Mouse (Mus musculus) cerebellum, adult 9-10 months (tissue): ENCODE measurements around the gene Nr6a1.

Experiments used
- DNase-seq: peaks from one replicate; pipeline ENCODE4 v3.0.0; 2022

Gene Nr6a1

DNA sequence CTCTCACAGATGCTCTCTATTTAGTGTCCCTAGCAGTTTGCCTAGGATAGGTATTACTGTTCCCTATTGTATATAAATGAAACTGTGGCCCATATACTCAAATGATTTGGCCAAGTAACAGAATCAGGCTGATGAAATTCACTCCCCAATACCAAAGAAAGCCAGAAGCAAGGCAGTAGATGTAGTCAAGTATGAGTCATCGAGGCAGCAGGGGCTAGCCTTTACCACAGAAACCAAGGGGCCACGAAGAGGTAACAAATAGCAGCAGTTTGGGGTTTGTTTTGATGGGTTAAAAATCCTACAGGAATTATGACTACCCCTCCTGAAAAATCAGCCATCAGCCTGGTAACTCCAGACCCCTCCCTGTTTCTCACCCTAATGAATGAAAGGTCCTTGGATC lies 147.5 kb downstream of the Nr6a1 start:
- DNase-seq: no peak

DNA sequence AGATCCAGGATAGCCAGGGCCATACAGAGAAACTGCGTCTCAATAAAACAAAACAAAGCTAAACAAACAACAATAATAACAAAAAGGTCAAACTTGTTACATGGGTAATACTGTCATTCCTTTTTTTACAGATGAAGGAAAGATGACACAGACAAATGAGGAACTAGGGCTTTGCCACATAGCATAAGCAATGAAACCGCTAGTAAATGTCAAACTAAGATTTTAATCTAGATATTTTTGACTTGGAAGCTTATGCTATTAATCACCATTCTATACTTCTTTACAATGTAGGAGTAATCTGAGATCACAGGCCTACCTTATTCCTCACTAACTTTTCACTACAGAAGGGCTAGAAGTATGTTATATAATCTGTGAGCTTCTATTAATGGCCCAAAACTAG lies 150.2 kb downstream of the Nr6a1 start:
- no peak for DNase-seq

DNA sequence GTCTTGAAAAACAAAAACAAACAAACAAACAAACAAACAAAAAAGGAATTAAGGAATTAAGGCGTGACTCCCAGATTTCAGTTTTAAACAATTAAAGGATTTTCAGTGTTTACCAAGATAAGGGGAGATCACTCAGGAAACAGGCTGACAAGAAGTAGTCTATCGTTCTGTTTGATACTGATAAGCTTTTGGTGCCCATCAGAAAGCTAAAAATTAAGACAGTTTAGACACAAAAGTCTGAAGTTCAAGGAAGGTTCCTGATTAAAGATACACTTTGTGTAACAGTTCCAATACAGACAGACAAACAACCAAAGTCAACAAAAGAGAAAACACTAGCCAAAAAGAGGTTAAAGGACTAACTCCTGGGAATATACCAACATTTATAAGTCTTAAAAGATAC lies 152.6 kb downstream of the Nr6a1 start:
- no peak for DNase-seq

DNA sequence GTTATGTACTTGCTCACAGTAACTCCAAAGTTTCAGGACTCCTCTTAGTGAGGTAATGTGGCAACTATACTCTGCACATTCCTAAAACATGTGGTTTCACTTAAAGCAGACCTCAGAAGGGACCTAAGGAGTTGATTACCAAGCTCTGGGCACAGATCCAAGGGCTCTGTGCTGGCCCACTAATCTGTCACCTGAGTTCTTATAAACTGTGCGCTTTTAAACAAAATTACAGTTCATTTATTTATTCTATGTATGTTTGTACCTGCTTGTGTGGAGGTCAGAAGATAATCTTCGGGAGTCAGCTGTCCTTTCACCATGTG lies 156.1 kb downstream of the Nr6a1 start:
- peak; percentile 11 for DNase-seq

DNA sequence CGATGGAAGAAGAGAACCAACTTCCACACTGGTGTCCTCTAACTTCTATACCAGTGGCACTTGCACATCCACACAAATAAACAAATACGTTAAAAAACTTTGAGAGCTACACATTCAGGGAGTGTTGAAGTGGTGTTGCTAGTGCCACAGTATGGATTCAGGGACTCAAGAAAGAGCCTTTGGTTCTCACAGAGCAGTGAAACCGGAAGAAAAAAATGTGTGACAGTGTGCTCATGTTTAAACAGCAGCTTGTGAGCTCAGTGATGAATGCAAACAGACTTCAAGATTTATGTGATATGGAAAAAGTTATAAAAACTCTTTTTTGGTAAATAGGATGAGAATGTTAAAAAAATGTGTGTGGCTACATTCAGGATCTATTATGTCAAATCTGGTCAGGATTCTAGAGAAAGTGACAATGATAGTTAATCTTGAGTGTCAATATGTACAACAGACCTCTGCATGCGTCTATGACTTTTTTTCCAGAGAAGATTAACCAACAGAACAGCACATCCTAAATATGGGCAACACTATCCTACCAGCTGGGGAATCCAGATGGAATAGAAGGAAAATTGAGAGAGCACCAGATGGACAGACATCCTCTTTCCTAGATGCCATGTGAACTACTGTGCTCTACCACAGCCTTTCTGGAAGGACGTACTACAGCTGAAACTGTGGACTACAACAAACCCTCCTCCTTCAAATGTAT lies 156.6 kb downstream of the Nr6a1 start:
- peak; percentile 2 for DNase-seq

DNA sequence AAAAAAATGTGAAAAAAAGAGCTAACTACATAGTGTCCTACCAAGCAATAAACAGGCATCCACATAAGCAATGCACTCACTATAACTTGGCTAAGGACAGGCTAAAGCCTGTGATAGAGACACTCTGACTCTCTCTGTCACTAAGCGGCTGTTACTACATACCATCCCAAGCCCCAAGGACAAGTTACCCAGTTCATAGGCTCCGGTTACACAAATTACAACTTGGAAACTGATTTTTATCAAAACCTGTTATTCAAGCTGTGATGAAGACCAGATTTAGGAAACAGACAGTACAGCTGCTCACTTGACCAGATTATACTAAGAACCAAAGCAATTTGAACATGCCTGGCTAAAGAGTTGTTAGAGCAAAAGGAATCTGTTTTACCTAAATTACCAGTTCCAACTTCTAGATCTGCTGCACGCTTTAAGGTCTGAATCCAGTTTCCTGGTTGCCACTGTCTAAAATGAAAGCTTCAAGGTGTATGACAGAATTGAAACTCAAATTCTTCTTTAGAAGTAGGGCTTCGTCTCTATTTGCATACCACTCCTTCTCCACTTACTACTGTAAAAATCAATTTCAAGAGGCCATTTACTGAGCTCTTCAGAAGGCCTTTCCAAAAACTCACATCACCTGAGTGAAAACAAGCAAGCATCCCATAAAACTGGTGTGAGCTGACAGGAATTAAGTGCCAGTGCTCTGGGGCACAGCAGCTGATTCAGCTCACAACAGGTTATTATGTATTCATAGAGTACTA lies 160.1 kb downstream of the Nr6a1 start:
- DNase-seq: no peak

DNA sequence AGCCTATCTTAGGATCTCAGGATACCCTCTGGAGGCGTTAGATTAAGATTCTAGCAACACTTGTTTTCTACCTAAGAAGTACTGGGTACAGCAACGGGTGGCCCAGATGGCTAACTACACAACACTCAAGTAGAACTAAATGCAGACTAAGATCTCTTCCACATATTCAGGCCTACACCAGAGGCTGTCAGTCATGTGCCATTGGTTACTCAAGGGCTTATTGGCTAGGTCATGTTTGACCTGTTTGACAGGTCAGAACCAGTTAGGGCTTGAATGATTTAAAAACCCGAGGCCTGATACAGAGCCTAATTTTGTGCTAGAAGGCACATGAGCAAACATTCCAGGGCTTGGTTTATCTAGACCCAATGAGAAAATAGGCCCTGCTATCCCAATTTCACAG lies 187.6 kb downstream of the Nr6a1 start:
- DNase-seq: no peak

DNA sequence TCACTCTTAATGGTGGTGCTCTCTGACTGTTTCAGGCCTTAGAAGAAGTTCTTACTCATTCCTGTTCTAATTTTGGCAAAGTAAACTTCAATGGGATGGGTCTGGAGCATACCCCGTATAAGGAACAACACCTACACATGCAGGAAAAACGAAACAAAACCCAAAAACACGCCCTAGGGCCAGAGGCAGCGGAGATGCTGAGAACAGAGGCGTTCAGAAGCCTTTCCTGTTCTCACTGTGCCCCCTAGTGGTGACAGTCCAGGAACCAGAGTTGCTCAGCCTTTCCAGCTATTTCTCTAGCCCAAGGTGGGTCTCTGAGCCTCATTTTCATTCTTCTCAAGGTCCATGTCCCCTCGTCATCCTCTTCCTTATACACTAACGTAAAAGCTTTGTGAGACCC lies 188.1 kb downstream of the Nr6a1 start:
- peak; percentile 66 for DNase-seq

DNA sequence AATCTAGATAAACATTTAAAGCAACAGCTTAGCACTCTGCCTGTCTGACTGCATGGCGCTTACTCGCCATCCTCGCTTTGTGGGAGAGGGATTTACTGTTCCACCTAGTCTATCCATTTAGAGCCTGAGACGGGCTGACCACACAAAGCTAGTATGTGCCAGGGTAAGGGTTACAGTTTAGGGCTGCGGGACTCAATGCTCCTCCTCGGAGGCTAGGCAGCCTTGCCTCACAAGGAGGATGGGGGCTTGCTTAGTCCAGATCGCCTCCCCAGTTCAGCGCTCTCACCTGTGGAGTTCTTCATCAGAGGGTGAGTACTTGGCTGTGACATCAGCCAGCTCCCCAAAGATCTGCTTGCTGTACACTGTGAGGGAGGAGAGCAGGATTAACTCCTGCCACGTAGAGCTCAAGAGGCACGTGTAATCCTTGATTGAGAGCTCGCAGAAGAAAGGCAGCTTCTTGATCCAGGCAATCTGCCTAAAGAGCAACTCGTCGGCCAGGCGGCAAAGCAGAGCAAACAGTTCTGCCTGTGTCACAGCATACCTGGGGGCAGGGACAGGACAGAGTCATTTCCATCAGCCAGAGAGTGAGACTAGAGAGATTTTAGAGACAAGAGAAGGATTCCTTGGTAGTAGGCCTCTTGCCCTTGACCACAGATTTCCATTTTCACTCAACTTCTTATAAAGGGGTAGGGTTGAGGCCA lies 188.7 kb downstream of the Nr6a1 start:
- no peak for DNase-seq

DNA sequence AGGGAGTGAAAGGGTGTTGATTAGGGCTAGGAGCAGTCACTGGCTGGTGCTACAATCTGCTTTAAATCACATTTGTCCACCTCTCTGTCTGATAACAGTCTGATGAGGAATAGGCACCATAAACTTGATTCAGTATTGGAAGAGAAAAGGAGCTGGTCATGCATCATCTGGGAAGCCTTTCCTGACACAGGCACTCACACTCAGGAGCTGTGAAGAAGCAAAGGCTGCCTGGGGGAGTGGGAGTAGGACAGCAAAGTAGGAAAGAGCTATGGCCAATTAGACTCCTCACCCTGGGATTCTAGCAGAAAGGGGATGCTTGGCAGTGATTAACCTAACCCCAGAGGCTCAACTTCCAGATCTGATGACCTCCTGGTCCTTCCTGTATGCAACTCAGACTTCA lies 191.7 kb downstream of the Nr6a1 start:
- DNase-seq: no peak

DNA sequence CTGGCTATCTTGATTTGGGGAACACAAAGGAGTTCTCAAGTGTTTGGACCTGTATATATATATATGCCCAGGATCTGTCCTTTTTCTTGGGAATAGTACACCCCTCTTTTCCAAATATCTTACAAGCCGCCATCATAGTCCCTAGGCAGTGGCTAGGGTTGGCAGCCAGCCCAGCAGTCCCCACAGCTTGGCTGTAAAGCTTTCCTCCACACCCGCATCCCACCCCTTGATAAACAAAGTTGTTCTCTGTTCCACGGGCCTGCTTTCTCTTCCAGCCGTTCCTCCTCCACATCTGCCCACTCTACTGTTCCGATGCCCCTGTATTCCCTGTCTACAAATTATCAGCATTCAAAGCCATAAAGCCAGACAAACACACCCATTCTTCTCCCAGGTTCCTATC lies 192.8 kb downstream of the Nr6a1 start:
- no peak for DNase-seq

DNA sequence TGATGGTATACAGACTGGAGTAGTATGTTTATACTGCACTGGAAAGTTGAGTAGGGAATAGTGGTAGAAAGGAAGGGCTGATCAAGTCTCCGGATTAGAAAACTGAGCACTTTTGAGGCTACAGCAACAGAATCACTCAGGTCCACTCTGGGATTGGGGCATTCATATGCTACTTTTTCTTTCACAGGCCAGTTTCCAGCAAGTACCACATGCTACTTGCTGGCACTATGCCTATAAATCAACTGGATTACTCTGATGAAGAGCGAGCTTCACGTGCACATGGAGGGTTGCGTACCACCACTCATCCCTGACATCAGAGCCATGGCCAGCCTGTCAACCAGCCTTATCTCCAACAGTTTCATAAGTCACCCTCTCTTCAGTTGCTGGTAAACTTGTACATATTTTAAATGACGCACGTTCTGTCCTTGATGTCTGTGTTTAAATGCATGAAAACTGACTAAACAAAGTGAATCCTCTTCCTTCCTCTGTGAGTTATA lies 197.1 kb downstream of the Nr6a1 start:
- no peak for DNase-seq

DNA sequence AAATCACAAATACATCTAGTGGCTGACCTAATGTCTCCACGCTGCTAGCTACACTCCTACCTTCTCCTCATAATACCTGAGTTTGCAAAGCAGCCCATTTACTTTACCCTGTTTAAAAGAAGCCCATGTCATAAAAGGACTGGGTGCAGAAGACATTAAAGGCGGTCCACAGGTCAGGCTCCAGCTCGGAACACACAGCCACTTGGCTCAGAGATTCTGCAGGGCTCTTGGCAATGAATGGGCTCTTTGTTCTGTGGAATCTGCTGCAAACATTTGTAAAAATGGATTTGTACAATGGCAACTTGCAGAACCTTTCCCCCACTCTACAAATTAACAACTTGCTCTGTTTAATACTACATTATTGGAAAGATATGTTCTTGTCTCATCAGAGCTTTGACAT lies 202.1 kb downstream of the Nr6a1 start:
- no peak for DNase-seq

DNA sequence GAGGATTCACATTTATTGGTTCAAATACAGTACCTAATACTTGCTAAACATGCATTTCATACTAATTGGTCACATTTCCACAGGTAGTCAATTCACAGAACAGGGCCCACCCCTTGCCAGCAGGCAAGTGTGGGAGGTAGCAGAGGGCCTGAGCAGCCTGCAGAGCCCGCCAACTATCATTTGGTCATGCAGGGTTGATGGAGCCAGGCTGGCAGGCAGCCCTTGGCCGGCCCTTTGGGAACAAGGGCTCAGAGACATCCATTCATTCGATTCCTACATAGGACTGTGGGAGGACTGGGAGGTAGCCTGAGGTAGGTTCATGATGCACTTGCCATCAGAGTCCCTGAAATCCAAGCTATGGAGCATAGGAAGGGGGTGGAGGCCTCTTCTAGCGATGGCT lies 204.1 kb downstream of the Nr6a1 start:
- DNase-seq: no peak

DNA sequence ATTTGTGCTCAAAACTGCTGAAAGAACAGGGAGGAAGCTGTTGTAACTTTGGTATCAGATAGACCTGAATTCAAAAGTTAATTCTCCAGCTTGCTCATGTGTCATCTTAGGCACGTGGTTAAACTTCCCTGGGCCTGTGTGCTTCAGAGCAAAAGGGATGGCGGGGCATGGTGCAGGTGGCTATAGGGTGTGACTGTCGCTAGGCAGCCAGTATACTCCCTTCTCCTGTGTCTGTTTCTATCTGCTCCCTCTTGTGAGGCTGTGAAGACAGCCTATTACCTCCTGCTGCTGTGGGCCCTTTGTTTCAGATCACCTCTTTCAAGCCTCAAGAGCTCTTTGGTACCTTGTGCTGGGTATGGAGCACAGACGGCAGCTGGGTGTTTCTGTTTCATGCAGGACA lies 205.4 kb downstream of the Nr6a1 start:
- DNase-seq: no peak

DNA sequence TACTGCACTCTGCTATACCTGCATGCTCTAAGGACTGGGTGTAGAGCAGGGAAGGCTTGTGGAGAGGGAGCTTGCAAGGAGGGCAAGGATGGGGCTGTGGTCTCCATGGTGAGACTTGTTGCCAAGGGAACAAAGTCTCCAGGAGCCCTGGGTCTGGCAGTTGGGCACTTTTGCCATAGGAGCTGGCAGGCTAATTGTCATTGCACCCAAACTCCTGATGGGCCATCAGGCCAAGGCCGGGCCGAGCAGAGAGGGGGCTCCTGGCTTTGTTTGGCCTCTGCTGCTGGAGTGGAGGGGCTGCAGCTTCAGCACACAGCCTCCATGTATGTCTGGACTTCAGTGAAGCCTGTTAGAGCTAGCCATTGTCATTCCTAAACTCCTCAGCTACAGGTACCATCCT lies 206.8 kb downstream of the Nr6a1 start:
- DNase-seq: no peak

DNA sequence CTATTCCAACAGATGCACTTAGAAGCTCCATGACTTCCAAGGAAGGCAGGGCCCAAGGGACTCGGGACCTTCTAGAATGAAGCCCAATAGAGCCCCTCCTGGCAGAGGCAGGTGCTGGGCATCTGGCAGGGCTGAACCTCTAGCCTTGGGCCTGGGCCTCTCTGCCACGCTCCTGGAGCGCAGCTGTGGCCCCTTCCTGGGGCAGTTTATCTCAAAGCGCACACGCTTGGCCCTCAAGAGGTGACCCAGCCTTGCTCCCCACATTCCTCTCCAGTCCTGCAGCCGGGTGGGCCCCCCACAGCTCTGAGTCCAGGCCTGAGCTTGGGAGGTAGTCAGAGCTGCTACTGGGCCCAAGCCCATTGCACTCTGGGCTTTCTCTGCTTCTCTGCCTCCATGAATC lies 208.1 kb downstream of the Nr6a1 start:
- DNase-seq: no peak

DNA sequence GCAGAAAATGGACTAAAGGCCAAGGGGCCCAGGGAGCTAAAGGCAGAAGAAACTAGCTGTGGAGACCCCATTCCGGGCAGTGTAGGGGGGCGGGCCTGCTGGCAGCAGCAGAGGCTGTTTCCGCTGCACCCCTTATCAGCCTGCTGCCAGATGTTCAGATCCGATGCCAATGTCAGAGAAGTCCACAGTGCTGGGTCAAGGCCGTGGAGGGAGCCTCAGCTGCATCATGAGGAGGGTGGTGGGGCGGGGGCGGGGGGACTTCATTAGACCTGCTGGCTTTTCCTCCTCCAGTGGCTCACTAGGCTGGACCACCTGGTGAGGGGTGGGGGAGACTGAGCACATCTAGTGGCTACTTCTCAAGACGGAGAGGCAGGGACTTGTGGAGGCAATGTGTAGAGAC lies 208.8 kb downstream of the Nr6a1 start:
- DNase-seq: no peak

DNA sequence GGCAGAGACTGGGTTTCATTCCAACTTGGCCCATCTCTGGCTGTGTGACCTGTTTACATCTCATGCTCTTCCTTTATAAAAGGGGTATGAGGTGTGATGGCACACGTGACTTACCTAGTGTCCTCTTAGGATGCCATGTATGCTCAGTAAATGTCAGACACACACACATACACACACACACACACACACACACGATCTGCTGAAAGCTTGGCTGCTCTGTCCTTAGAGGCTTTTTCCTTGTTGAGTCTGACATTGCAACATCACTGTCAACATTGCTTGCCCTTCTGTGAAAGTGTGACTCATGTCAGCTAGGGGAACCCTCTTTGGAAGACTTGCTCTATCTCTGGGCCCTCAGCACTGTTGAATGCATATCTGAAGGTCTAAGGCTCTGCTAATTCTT lies 210.1 kb downstream of the Nr6a1 start:
- DNase-seq: no peak

DNA sequence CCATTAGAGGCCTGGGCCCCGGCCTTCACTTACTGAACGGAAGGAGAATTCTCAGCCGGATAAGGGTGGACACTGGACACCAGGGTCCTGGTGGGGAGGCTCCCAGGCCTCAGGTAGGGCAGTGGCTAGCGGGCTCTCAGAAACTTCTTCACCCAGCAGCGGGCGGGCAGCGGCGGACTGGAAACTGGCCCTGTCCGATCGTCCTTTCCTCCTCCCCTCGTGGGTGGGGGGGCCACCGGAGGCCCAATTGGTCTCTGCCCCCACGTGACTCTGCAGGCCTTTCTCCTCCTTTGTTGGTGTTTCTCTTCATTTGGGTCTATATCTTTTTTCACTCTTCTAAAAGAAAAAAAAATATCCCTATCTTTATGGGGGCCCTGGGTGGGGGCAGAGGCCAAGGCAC lies 213.2 kb downstream of the Nr6a1 start, which contains the start of gene Nr5a1:
Gene Nr5a1 (minus strand): TSS at position 219 of the 400 bp plus-strand sequence.
- no peak for DNase-seq

DNA sequence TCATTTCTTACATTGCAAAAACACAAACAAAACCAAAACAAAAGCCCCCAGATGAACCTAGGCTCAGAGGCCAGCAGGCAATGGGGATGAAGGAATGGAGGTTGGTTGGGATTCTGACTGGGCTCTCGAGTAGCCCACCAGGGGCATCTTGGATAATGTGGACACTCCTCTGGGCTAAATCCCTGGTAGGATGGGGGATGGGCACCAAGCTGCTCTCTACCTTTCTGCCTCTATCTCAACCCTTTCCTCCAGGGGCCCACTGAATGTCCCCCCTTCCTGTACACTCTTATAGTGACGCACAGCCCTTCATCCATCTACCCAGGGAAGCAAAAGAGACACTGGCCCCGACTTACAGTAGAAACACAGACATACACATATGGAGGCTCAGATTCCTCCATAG lies 213.9 kb downstream of the Nr6a1 start:
- no peak for DNase-seq

DNA sequence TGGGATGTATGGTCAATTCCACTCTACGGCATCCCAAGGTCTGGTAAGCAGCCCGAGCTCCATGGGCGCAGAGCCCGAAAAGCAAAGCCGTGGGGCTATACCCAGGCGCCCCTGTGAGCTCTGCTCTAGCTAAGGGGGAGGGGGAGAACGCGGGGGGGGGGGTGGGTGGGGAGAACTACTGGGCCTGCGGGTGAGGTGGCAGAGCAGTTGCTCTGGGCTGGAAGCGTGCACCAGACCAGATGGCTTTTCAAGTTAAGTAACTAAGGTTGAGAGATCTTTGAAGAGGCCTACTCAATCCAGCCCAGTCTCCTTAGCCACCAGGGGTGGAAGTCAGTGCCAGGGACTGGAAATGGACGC lies 214.7 kb downstream of the Nr6a1 start:
- no peak for DNase-seq

DNA sequence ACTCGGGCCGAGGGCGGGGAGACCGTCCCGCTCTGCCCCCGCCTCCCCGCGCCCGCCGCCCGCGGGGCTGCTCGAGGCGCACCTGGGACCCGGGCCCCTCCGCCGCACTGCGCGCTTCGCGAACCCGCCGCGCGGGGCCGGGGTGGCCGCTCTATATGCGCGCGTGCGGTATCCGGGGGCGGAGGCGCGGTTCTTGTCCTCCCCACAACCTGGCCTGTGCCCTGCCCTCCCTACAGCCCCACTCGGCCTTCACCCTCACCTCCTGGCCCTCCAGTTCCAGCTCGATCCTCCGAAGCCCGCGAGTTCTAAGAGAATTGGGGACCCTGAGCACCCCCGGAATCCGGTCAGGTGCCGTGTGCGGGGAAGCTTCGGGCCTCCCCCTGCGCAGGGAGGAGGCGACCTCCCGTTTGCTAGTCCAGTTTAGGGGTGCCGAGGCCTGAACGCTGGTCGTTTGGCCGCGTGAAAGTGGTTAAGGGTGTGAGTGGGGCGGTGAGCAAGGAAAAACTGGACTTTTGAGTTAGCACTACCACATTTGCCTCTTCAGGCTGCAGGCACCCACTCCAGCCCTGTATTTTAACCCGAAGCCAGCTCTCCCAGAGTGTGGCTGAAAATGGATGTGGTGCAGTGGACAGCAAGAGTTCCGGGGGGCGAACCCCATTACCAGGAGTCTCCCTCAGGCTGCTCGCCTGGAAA lies 215.3 kb downstream of the Nr6a1 start:
- DNase-seq: no peak

DNA sequence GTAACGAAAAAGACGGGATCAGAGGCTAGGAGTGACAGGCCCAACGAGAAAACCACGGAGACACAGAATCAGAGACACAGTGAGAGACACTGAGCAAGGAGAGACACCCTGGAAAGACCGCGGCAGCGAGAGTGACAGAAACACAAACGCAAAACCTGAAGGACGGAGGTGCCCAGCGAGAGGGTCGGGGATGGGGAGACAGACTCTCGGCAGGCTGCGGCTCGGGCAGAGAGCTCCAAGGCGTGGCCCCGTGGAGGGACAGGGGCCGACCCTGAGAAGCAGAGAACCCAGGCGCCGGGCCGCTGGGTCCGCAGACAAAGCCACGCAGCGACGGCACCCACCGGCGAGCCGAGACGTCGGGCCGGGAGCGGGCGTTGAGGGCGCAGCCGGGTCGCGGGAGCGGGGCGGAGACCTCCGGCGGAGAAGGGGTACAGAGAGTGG lies 216.0 kb downstream of the Nr6a1 start:
- DNase-seq: no peak
